Comparison of ENCODE assay signal across 18 mouse cellular contexts in the genomic region with DNA sequence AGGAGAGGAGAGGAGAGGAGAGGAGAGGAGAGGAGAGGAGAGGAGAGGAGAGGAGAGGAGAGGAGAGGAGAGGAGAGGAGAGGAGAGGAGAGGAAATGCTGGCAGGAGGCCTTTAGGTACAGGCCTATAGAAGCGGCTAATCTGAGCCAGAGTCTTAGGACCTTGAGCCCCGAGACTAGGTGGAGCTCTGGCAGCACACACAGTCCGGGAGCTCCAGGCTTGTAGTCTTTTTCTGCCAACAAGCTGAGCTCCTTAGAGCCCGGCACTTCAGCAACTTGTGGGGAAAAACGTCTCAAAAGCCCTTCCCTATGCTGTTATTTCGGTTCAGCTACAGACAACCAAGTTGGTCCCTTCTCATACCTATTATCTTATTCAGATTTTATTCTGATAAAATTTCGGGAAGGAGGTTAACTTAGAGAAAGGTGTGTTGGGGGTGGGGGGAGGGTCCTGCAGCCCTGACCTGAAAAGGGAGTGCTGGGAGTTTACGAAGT. TPM values are rescaled to one million over a fixed set of nuclear protein-coding genes. Genes with fewer than 3 reads are reported as not detected.
DNase-seq lines count a peak whose midpoint lies in the region; ATAC-seq and TF ChIP-seq lines count a peak whose summit lies in the region.
"Had no signal": no experiment of that assay in that cellular context is flagged by ENCODE, and none has a peak within 500 bp of the region (broad histone marks: within the 10 kb centered on the region; RNA-seq: fewer than 3 reads in every experiment).

No protein-coding gene starts in this region.

- TF ChIP-seq CTCF in lung, embryonic 14.5 days (IDR thresholded peaks at IDR 0.05; ENCODE audit: low read depth) = no peak
- no peak for TF ChIP-seq CTCF in brain, embryonic 14.5 days (IDR thresholded peaks at IDR 0.05; ENCODE audit: borderline replicate concordance, extremely low read depth, insufficient read depth, insufficient read length)

- H3K4me1 ChIP-seq in lung, embryonic 14.5 days (ENCODE audit: insufficient read depth) = no peaks in the 10 kb centered on the region

- 3% methylated on average over 8 of the region's 8 CpGs for WGBS in lung, embryonic 14.5 days
- 8% methylated on average over 8 of the region's 8 CpGs for WGBS in large intestine, adult 2 months

- H3K9me3 ChIP-seq in lung, embryonic 14.5 days (ENCODE audit: low read depth, low read length) = no peaks in the 10 kb centered on the region
- H3K9me3 ChIP-seq: liver, embryonic 13.5 days; midbrain, embryonic 15.5 days had no signal

- no peaks in the 10 kb centered on the region for H3K36me3 ChIP-seq in lung, embryonic 14.5 days (ENCODE audit: insufficient read depth)
- H3K36me3 ChIP-seq: liver, embryonic 13.5 days; midbrain, embryonic 15.5 days had no signal

- no peak overlapping the region for H3K27ac ChIP-seq in lung, embryonic 14.5 days (ENCODE audit: low read depth)
- H3K27ac ChIP-seq: liver, embryonic 13.5 days; midbrain, embryonic 15.5 days had no signal

- no peak for TF ChIP-seq POLR2A in brain, embryonic 14.5 days (IDR thresholded peaks at IDR 0.05; ENCODE audit: borderline replicate concordance, extremely low read depth, insufficient read depth, insufficient read length, poor library complexity, severe bottlenecking)

- no peak for ATAC-seq in lung, embryonic 14.5 days (ENCODE audit: insufficient read depth)

- H3K27me3 ChIP-seq in lung, embryonic 14.5 days (ENCODE audit: insufficient read depth, low read length) = peaks cover 93% of the 10 kb centered on the region

- H3K9ac ChIP-seq in lung, embryonic 14.5 days = no peak overlapping the region
- H3K9ac ChIP-seq: liver, embryonic 13.5 days; midbrain, embryonic 15.5 days had no signal

- H3K4me2 ChIP-seq in lung, embryonic 14.5 days = no peak overlapping the region
- H3K4me2 ChIP-seq: liver, embryonic 13.5 days had no signal

- no peak overlapping the region for H3K4me3 ChIP-seq in lung, embryonic 14.5 days (ENCODE audit: low read depth, low read length)
- H3K4me3 ChIP-seq: liver, embryonic 13.5 days; megakaryocyte, embryonic 14.5 days; midbrain, embryonic 15.5 days had no signal

- peak; percentile 30 for DNase-seq in embryo, embryonic 11 days
- DNase-seq in embryo, embryonic 9.5 days (ENCODE audit: extremely low spot score) = no peak
- DNase-seq in lung, embryonic 14.5 days = peak; percentile 33
- no peak for DNase-seq in lung, postnatal 25 days (ENCODE audit: low spot score)
- peak; percentile 37 for DNase-seq in brain, embryonic 14.5 days (ENCODE audit: low read depth)
- peak; percentile 31 for DNase-seq in large intestine, adult 2 months (ENCODE audit: low read depth, low spot score)
- no peak for DNase-seq in adrenal gland, postnatal 36 days
- no peak for DNase-seq in thymus, postnatal 25 days
- DNase-seq: adrenal gland, postnatal 14 days; cerebellum, adult 9-10 months; gastrocnemius, postnatal 10 days; kidney, adult 11 months; liver, embryonic 13.5 days; lung, adult 2 months; lung, postnatal 36 days; thymus, postnatal 36 days had no signal

RNA-seq across cellular contexts. Expression of gene Satb2, which starts 4.7 kb away (rescaled TPM):
- polyA plus RNA-seq in lung, embryonic 14.5 days (2014; fragmentation: Nextera tagmentation; extraction: Ambion mirVana) = 0.61 and 0.79 TPM in 2 replicates
- polyA plus RNA-seq in brain, embryonic 14.5 days (2012; rRNA removed) = 7.9 and 12.2 TPM in 2 replicates
- polyA plus RNA-seq in large intestine, adult 2 months (2012; rRNA removed) = 5.1 and 6.1 TPM in 2 replicates
- 1 to 10 TPM; 2.6 to 3.7 TPM for total RNA-seq in adrenal gland, postnatal 36 days (2021)

Comparison
In these comparisons a context has a peak if more than half of its experiments do, and no peak if none do; other contexts are left out.
1. DNase-seq: peak in embryo, embryonic 11 days (single experiment), lung, embryonic 14.5 days (single experiment), brain, embryonic 14.5 days (single experiment) and large intestine, adult 2 months (single experiment); none in embryo, embryonic 9.5 days (single experiment), lung, postnatal 25 days (single experiment), adrenal gland, postnatal 36 days (0 of 2) and thymus, postnatal 25 days (single experiment).